Mouse (Mus musculus) E14TG2a.4 (cell line): Measurements from ENCODE around the gene Cacna1a.

Source experiments
- CTCF ChIP-seq: conservative IDR thresholded peaks from 2 replicates; pipeline ENCODE4 v1.5.1; 2014; ENCODE audit warnings: low read length
- NANOG ChIP-seq: IDR thresholded peaks from 2 replicates; pipeline ENCODE4 v1.6.1; 2014; ENCODE audit warnings: borderline replicate concordance, low read length, mixed read lengths
- POU5F1 ChIP-seq: IDR thresholded peaks from 2 replicates; pipeline ENCODE4 v1.6.1; 2014; ENCODE audit warnings: low read length, borderline replicate concordance

GRCm38 (mm10) chr8:84568737-84569136, 180.5 kb downstream of the Cacna1a start:
- no peak for TF ChIP-seq CTCF
- TF ChIP-seq NANOG, result no peak
- TF ChIP-seq POU5F1, result no peak
